Mouse (Mus musculus) gastrocnemius, postnatal 10 days (tissue): ENCODE measurements at regions not wholly inside any gene's neighbourhood (a gene's known extent, or its start where the extent isn't known, plus 50 kb on each side); places are given as distances from the start of the nearest gene placed in this dataset.

ENCODE experiments used
- DNase-seq: peaks from one replicate; pipeline ENCODE4 v3.0.0; 2021; ENCODE audit warnings: mixed read lengths

DNA sequence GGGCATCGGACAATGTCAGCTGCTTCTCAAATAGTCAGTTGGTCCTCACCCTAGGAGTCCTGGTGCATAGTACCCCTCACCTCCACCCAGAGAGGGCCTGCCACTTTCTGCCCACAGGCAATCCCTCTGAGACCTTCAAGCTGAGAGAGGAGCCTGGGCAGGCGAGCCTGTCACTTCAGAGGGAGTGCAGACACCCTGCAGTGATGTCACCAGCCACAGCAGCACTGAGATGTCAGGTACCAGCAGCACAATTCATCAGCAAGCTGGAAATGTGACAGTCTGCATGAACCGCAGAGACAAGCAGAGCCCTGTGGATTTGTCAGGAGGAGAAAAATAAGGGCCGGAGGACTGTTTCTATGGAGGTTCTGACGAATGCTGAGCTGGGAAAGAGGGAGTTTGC lies 324.3 kb downstream of the Qk start:
- DNase-seq, result no peak

DNA sequence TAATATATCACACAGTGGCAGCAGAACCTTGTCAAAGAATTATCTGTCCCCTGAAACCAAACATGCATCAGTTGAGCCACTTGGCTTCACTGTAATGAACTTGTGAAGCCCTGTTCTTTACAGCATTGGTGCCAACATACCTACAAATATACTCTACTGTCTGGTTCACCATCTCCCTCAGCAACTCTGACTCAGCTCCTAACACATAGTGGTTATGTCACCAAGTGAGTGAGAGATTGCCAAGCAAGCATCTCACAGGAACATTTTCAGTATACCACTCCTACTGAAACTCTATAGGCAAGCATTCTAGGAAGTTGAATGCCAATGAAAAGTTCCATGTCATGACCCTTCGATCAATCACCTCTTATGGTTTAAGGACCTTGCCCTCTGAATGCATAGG lies 321.2 kb upstream of the Pabpc6 start:
- DNase-seq, result no peak

DNA sequence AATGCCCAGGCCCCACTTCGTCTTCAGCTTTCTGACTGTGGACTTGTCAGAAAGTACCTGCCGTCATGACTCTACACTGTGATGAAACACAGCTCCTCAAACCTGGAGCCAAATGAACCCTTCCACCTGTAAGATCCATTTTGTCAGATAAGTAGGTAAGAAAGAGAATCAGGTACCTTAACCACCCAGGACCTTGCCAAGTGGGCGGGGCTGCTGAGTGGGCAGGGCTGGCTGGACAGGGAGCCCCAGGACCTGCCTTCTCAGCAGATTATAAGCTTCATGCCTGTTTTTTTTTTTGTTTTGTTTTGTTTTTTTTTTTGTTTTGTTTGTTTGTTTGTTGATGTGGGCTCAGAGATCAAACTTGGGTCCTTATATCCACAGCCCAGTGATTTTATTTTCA lies 311.8 kb upstream of the Pabpc6 start:
- DNase-seq, result no peak

DNA sequence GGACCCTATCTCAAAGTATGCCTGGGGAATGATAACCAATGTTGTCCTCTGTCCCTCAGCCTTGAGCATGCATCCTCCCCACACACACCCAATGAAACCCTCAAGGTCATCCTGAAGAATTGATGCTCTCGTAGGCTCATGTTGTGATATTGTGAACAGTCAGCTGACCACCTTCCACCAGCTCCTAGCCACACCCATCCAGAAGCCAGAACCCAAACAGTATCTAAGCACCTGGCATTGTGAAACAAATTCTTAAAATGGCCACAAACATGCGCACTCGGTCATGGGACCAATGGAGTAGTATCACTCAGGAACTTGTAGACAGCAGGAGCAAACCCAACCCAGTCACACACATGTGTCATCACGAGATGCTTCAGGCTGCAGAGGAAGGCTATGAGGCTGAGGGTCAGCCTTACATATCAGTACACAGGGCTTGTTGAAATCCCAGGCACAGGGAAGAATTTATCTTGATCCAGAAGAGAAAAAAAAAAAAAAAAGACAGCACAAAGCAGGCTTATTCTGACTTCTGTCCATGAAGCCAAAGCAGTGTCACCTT lies 307.4 kb upstream of the Pabpc6 start:
- DNase-seq, result no peak

DNA sequence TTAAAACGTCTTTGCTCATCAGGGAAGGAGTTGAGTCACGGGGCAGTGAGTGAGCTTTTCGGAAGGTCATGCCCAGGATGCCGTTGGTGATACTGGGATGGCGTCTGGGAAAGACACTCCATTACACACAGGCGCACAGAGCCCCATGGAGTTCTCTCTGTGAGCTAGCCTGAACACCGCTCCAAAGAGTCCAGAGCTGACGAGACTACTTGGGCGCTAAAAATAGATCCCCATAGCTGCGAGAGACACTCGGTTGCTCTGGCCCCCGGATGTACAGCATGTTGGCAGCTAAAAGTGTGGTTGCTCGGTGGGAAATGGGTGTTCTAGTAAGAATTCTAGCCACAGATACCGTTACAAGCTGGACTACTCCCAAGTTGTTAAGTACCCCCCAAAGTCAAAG lies 306.5 kb upstream of the Pabpc6 start:
- DNase-seq, result no peak

DNA sequence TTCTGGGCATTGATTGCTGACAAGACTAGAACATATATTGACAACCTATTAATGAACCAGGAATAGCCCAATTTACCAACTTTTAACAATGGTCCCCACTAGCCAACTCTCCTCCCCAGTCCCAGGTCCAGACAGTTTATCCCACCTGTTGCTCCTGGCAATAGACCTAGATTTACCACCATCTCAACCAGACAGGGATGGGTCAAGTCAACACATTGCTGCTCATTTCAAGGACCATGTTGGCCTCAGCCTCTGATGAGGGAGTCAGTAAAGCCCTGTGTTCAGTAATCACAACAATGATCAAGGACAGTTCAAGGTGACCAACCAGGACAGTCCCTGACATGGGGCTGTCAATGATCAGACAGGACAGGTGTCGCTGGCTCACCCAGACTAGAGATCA lies 305.6 kb upstream of the Pabpc6 start:
- DNase-seq, result no peak

DNA sequence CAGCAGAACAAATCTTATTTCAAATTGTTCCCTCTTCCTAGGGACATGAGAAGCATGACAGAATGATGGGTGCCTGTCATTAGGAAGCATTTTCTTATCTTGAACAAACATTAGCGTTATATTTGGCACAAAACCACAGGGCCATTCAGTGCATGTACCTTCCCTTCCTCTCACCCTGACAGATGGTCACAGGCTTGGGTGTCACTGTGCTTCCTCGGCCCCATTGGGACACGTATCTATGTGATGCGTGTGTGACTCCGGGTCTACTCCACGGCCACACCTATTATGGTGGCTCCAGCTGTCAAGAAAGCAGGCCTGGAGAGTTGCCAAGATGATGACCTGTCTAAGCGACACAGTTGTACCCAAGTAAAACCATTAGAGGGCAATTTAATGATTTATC lies 298.5 kb upstream of the Pabpc6 start:
- DNase-seq, result no peak

DNA sequence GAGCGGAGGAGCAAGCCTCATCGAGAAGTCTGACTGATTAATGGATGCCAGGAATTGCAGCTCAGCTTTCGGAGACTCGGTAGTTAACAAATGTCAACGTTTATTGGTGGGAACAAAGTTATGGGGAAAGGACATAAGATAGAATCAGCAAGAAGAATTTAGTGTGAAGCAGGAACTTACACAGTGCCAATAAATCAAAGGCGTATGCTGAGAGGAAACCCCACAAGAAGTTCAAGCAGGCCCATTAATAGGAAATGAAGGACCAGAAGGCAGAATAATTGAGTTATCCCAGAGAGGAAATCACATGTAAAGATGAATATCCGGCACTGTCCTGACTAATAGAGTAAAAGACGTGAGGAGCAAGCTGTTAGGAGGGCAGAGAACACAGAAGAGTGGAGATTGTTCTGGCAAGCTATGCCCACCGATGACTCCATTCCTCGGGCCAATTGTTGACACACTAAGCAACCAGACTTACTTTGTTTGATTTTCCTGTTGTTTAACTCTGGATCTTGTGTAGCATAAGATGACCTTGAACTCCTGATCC lies 293.4 kb upstream of the Pabpc6 start:
- DNase-seq, result no peak

DNA sequence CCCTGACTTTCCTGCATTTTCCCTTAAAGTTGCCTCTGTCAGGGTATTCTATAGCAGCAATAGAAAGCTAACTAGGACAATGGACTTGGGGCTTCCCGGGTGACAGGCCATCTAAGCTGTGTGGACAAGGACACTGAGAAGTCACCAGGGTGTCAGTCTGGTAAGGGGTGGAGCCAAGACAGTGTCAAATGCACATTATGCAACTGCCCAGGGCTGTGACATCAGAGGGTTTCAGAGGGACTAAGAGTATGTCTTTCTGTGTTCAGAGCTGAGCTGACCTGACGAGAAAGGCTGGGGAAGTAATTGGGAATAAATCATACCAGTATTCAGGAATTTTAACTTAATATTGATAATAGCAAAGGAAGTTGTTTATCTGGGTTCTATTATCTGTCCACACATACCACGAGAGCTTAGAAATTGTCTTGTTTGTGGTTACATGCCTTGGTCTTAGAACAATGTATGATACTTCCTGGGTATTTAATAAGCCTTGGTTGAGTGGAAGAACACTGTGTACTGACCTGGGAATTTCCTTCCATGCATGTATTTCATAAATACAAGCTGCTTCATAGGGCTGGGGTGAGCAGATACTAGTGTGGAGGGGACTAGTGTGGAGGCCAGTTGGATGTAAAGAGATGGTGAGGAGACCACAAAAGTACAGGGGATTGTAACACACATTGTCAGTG lies 279.6 kb upstream of the Pabpc6 start:
- no peak for DNase-seq

DNA sequence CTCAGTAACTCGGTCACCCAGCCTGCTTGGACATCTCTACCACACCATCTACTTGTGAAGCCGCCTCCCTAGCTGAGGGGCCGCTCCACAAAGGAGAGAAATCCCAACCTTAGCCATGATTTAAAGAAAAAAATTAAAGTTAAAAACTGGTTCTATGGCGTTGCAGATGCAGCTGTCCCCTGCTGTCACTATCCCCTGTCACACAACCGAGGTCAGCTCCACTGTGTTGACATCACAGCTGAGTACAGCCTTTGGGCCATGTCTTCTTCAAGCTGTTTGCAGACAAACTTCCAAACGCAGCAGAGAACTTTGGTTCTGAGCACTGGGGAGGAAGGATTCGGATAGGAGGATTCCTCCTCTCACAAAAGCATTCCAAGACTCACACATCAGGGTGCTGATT lies 278.1 kb upstream of the Pabpc6 start:
- no peak for DNase-seq

DNA sequence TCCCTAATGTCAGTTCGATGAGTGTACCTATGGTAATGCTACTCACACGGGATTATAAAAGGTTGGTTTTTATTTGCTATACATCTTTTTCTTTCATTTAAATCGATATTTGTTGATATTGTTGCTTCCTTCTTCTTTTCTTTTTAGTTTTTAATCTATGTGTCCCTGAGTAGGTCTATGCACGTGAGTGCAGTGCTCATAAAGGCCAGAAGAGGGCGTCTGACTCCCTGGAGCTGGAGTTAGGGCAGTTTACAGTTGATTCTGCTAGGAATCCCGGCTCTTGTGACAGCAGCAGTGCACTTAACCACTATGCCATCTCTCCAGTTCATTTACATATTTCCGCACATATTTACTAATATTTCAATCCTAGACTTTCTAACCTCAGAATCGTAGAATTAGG lies 275.0 kb upstream of the Pabpc6 start:
- no peak for DNase-seq

DNA sequence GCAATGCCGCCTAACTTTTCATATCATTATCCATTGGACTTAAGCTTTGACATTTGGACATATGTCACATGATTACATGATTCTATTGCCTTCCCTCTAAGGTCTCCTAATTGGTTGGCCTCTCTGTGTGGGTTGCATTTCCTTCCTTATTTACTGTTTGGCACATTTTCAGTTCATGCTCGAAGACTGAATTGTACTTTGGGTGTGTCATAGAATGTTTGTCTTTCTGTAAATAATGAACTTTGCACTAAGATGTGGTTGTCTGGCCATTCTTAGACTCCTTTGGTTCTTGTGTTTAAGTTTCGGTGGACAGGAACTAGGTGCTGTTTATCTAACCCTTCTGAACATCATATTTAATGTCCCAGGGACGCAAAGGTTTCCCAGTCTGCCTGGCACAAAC lies 272.7 kb upstream of the Pabpc6 start:
- DNase-seq, result no peak

DNA sequence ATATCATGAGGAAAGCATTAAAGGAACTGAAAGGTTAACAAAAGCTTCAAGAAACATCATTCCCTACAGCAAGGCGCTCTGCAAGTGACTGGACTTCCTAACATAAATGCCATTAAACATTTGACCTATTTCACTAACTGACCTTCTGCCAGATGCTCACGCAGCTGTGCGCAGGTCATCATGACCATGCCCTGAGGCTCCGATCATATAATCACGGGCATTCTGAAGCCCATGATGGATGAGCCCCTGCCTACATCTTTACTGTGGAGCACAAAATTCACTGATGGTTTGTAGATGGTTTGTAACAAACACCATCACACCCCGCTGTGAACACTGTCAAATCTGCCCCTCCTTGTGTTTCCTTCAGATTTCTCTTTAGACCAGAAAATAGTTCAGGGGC lies 270.1 kb upstream of the Pabpc6 start:
- no peak for DNase-seq

DNA sequence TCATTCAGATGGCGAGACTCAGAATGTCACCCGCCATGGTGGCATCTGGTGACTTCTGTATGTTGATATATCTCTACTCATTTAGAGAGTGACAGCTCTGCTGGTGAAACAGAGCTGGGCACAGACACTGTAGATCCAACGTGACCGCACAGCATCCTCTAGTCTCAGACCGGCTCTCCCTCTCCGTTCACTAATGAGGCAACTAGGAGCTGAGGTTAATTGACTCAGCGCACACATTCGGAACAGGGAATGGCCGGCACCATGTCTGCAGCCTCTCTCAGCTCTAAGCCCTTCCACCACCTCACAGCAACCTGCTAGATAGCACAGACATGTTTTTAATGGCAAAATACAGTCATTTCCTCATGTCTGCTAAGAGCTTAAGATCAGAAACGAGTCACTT lies 268.9 kb upstream of the Pabpc6 start:
- no peak for DNase-seq

DNA sequence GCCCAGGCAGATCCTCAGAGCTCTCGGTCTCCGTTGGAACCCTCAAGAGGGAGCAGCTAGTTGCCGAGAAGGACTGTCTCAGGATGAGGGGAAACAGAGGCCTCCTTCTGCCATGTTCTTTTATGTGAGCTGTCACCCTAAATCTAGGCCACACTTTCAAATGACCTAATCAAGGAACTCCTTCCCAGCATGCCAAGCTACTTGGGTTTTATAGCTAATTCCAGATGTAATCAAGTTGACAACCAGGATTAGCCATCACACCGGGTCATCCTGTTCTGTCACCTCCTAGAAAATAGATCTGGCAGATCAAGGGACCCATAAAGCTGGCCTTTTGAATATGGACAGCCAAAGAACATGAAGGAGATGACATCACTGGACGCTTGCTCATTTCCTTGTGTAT lies 267.7 kb upstream of the Pabpc6 start:
- no peak for DNase-seq

DNA sequence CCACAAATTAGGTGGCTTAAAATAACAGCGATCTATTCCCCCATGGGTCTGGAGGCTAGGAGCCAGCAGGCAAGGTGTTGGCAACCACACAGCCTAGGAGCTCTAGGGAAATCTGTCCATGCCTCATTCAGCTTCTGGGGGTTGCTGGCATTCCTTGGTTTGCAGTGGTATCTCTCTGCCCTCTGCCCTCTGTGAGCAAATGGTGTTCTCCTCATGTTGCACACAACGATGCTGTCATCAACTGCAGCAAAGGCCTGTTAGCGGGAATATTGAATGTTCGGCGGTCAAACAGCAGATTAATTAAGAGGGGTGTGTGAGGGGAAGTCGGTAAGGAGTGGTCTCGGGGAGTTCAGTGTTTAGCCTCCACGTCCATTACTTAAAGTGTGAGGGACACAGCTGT lies 262.7 kb upstream of the Pabpc6 start:
- no peak for DNase-seq

DNA sequence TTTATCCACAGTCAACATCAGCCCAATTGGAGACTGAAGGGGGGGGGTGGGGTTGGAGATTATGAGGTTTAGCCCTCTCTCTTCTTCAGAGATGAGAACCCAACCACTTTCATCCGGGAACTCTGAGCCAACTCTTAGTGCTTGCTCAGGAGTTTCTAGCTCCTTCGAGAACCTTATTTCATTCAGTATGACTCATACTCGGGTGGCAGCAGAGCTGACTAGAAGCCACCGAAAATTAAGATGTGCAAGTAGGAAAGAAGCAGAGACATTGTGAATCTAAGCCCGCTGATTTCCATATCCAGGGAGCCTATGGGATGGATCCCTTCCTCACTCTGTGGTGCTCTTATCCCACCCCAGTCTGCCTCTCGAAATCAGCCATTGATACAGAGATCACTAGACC lies 262.0 kb upstream of the Pabpc6 start:
- no peak for DNase-seq

DNA sequence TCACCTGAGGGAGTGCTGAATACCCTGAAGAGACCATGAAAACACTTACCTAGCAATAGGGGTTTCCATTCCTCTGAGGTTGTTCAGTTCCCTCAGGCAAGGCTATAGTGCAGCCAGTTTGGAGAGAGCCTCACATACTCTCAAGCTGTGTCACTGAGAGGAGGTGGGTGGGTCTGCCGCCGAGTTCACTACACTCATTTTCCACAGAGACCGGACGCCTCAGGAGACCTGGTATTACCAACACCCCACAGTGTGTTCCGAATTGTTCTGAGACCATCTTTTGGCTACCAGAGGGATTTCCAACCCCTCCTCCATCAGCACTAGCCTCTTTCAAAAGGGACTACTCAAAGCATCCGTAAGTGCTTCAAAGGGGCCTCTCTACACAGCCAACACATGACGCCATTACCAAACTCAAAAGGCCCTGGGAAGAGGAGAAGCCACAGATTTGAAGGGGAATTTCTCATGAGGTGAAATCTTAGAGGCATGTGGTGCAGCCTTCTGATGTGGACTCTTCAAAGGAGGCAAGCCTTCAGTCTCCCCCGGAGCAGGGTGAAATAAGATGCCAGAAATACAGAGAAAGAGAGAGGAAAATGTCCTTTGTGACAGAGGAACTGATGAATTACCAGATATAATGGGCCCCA lies 260.1 kb upstream of the Pabpc6 start:
- DNase-seq, result no peak

DNA sequence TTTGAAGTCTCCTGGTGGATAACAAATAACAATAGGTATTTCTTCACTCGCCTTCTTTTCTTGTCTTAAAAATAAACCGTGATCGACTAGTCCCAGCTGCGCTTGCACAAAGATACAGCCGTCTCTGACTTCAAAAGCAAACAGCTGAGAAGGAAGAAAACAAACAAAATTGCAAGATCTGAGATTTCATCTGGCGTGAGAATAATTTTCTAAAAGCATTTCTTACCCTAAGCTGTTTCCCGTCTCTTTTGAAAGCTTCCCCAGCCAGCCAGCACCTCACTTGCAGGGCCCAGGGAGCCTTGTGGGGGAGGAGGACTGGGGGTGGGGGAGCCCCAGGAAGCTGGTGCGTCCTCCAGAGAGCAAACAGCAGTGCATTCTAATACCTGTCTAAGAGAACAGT lies 258.2 kb upstream of the Pabpc6 start:
- no peak for DNase-seq

DNA sequence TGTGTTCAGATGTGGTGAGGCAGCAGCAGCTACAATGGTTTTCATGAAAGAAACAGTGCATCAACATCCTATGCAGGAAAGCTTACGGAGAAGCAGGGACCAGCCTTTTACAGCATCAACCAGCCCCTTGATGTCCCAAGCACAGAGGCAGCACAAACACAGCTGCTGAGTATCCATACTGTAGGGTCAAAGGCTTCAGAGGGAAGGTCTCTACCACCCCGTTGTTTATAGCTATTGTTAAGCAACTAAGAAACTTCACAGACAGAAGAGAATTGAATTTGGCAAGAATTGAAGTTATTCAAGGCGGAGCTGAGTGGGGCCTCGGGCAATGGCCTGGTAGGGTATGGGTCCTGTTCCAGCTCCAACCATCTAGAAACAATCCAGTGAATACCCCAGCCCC lies 256.8 kb upstream of the Pabpc6 start:
- no peak for DNase-seq

DNA sequence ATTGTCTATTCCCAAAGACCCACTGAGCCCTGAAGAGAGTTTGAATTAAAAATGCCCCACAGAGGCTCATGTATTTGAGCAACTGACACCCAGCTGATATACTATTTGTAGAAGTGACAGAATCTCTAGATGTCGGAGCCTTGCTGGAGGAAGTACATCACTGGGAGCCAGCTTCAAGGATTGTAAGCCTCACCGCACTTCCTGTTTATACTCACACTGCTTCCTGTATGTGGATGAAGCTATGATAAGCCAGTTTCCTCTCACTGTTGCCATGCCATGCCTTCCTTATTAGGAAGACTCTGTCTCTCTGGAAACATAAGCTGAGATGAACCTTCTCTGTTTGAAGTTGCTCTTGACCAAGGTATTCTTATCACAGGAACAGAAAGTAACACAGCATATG lies 251.8 kb upstream of the Pabpc6 start:
- no peak for DNase-seq

DNA sequence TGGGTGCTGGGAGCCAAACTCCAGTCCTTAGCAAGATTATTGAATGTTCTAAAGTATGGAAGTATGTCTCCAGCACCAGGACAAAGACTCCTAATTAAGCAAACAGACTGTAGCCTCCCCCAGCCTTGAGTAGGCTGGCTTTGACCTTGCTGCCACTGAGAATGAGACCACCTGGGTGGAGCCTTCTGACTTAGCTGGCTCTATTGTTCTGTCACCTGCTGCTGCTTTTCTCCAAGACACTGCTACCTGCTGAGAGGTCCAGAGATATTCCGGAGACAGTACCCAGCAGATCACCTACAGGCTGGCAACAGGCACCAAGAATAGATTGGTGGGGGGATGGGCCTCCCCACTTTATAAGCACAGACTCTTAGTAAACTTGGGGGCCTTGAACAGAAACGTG lies 247.5 kb upstream of the Pabpc6 start:
- DNase-seq, result no peak

DNA sequence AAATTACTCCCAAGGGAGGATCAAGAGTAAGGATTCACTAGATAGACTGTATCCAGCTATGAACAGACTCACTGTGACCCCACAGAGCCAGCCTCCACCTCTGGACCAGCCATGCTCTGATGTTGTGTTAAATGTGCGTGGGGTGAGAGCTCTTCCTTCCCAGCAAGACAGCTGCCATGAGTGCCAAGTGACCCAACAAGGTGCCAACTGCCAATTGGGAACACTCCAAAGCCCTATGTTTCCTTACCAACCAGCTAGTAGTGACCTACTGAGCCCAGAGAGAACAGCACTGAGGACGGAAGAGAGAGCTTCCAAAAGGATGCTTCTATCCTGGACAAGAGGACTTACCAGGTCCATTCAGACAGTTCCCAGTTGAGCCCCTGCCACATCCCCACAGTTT lies 241.3 kb upstream of the Pabpc6 start:
- no peak for DNase-seq

DNA sequence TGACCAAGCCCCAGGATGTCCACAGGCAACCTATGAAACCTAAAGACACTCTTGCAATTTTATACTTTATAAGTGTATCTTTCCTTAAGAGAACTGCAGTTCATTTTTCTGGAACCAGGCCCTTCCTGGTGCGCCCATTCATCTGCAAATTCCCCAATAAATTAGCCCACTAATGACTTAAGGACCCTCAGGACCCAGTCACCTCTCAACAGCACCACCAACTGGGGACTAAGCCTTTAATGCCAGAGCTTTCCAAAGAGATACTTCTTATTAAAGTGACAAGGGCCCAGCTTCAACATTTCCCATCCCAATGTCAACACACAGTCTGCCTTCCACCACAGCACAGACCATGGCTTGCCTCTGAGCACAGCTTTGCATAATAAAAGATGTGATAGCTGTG lies 237.6 kb upstream of the Pabpc6 start:
- no peak for DNase-seq
